Mouse (Mus musculus) intestine, embryonic 16.5 days (tissue): ENCODE data around the gene Plac1. TPM values are rescaled to one million over a fixed set of nuclear protein-coding genes. Genes with fewer than 3 reads are reported as not detected.
A peak's percentile ranks its signal among the peaks of the same experiment; 100 is the strongest.

Source experiments
- ATAC-seq: fragments of 200-750 bp; cut with Nextera tagmentation; 2 replicates; pipeline ENCODE4 v1.8.0; 2017; ENCODE audit warnings: moderate TSS enrichment, moderate library complexity
- H3K27ac ChIP-seq: fragments of 300-500 bp; sonication (generic); 2 replicates; pipeline ENCODE4 v1.5.1; 2014; ENCODE audit warnings: mild to moderate bottlenecking, low read length
- H3K27me3 ChIP-seq: fragments of 300-500 bp; sonication (generic); replicated peaks from 2 replicates; pipeline ENCODE4 v1.6.1; 2014; ENCODE audit warnings: low read length, control low read depth, mixed read lengths; ENCODE audit not compliant: control insufficient read depth, insufficient read depth
- H3K36me3 ChIP-seq: fragments of 300-500 bp; sonication (generic); 2 replicates; pipeline ENCODE4 v1.6.1; 2014; ENCODE audit warnings: low read length, control low read depth; ENCODE audit not compliant: control insufficient read depth, insufficient read depth
- H3K4me1 ChIP-seq: fragments of 300-500 bp; sonication (generic); 2 replicates; pipeline ENCODE4 v1.6.1; 2014; ENCODE audit warnings: low read length, control low read depth, mixed read lengths; ENCODE audit not compliant: control insufficient read depth, insufficient read depth
- H3K4me2 ChIP-seq: fragments of 300-500 bp; sonication (generic); 2 replicates; pipeline ENCODE4 v1.6.1; 2014; ENCODE audit warnings: low read depth, low read length, control low read depth
- H3K4me3 ChIP-seq: fragments of 300-500 bp; sonication (generic); 2 replicates; pipeline ENCODE4 v1.5.1; 2014; ENCODE audit warnings: mild to moderate bottlenecking, low read length
- H3K9ac ChIP-seq: fragments of 300-500 bp; sonication (generic); 2 replicates; pipeline ENCODE4 v1.6.1; 2014; ENCODE audit warnings: low read depth, low read length
- H3K9me3 ChIP-seq: fragments of 300-500 bp; sonication (generic); 2 replicates; pipeline ENCODE4 v1.6.1; 2016; ENCODE audit warnings: low read length, control low read depth; ENCODE audit not compliant: control insufficient read depth
- WGBS: fragments of 180-500 bp; shearing (Covaris S2); extraction: QIAGEN DNeasy Blood & Tissue Kit; methylation state at CpG from one replicate; pipeline ENCODE4 v1.1.7; 2014; 5-methylcytosine and 5-hydroxymethylcytosine counted together
- polyA plus RNA-seq: library from polyadenylated mRNA; unstranded; fragments of >200 nt; fragmentation: Nextera tagmentation; extraction: Ambion mirVana; gene quantifications from 2 replicates; pipeline ENCODE4 v1.2.1, GENCODE M21; 2015

Gene Plac1
- polyA plus RNA-seq, 1 experiment from 2014 or later, result 3.9 TPM

- Histone ChIP-seq H3K27ac (no peak overlapping the region), H3K9ac (no peak overlapping the region), H3K27me3 (no peaks in the 10 kb centered on the region; the same call in 1 of the 2 replicates), H3K36me3 (no peaks in the 10 kb centered on the region), H3K9me3 (no peaks in the 10 kb centered on the region), H3K4me1 (no peaks in the 10 kb centered on the region), H3K4me3 (no peak overlapping the region), H3K4me2 (no peak overlapping the region)
- ATAC-seq, result no peak
- WGBS, result 83% methylated on average over 2 of the region's 2 CpGs
Observed at GRCm38 (mm10) chrX:53137066-53137465, 102.8 kb downstream of the Plac1 start.

- H3K4me3 ChIP-seq, result no peak overlapping the region
- H3K4me2 ChIP-seq, result no peak overlapping the region
- no peaks in the 10 kb centered on the region for H3K9me3 ChIP-seq
- no peak for ATAC-seq
- 51% methylated on average over 2 of the region's 2 CpGs for WGBS
- H3K27ac ChIP-seq, result no peak overlapping the region
- H3K4me1 ChIP-seq, result no peaks in the 10 kb centered on the region
- no peak overlapping the region for H3K9ac ChIP-seq
- H3K27me3 ChIP-seq, result no peaks in the 10 kb centered on the region
- H3K36me3 ChIP-seq, result no peaks in the 10 kb centered on the region
Observed at GRCm38 (mm10) chrX:53129501-53129900, 110.4 kb downstream of the Plac1 start.

GRCm38 (mm10) chrX:53126492-53127033 is 113.3 kb downstream of the Plac1 start:
- Histone ChIP-seq H3K4me2 (no peak overlapping the region), H3K4me1 (no peaks in the 10 kb centered on the region), H3K4me3 (no peak overlapping the region), H3K27me3 (0 out of 2 replicates have a peak, but pooled peaks cover 2% of the 10 kb centered on the region), H3K27ac (no peak overlapping the region), H3K9ac (no peak overlapping the region), H3K36me3 (no peaks in the 10 kb centered on the region), H3K9me3 (no peaks in the 10 kb centered on the region)
- WGBS, result 69% methylated on average over 6 of the region's 6 CpGs
- no peak for ATAC-seq

GRCm38 (mm10) chrX:53125838-53126467 is 114.0 kb downstream of the Plac1 start:
- H3K4me3 ChIP-seq, result no peak overlapping the region
- H3K9ac ChIP-seq, result no peak overlapping the region
- ATAC-seq, result peak; percentile 53; the same call in 1 of the 2 replicates
- no peak overlapping the region for H3K4me2 ChIP-seq
- no peaks in the 10 kb centered on the region for H3K4me1 ChIP-seq
- 0 out of 2 replicates have a peak, but pooled peaks cover 2% of the 10 kb centered on the region for H3K27me3 ChIP-seq
- WGBS, result 44% methylated on average over 3 of the region's 3 CpGs
- no peaks in the 10 kb centered on the region for H3K36me3 ChIP-seq
- H3K9me3 ChIP-seq, result no peaks in the 10 kb centered on the region
- no peak overlapping the region for H3K27ac ChIP-seq

GRCm38 (mm10) chrX:53123562-53123961 is 116.3 kb downstream of the Plac1 start:
- Histone ChIP-seq H3K4me3 (no peak overlapping the region), H3K4me1 (no peaks in the 10 kb centered on the region), H3K4me2 (no peak overlapping the region), H3K36me3 (no peaks in the 10 kb centered on the region), H3K9ac (no peak overlapping the region), H3K27ac (no peak overlapping the region), H3K27me3 (0 out of 2 replicates have a peak, but pooled peaks cover 2% of the 10 kb centered on the region), H3K9me3 (no peaks in the 10 kb centered on the region)
- ATAC-seq, result no peak
- WGBS, result 41% methylated on average over 1 of the region's 1 CpGs

- Histone ChIP-seq H3K27ac (no peak overlapping the region), H3K9me3 (no peaks in the 10 kb centered on the region), H3K36me3 (no peaks in the 10 kb centered on the region), H3K27me3 (peaks cover 2% of the 10 kb centered on the region; the same call in 1 of the 2 replicates), H3K4me1 (no peaks in the 10 kb centered on the region), H3K4me2 (no peak overlapping the region), H3K4me3 (no peak overlapping the region), H3K9ac (no peak overlapping the region)
- WGBS, result 62% methylated on average over 6 of the region's 6 CpGs
- ATAC-seq, result no peak
Observed at GRCm38 (mm10) chrX:53118631-53119030, 121.3 kb downstream of the Plac1 start.

- Histone ChIP-seq H3K4me1 (no peaks in the 10 kb centered on the region), H3K27ac (no peak overlapping the region), H3K4me3 (no peak overlapping the region), H3K9ac (no peak overlapping the region), H3K27me3 (peaks cover 2% of the 10 kb centered on the region; the same call in 1 of the 2 replicates), H3K4me2 (no peak overlapping the region), H3K9me3 (no peaks in the 10 kb centered on the region), H3K36me3 (no peaks in the 10 kb centered on the region)
- no peak for ATAC-seq
Observed at GRCm38 (mm10) chrX:53118019-53118418, 121.9 kb downstream of the Plac1 start.

GRCm38 (mm10) chrX:53114994-53115393 is 124.9 kb downstream of the Plac1 start:
- ATAC-seq, result no peak
- WGBS, result 54% methylated on average over 7 of the region's 7 CpGs
- Histone ChIP-seq H3K4me1 (no peaks in the 10 kb centered on the region), H3K4me2 (no peak overlapping the region), H3K9me3 (no peaks in the 10 kb centered on the region), H3K27me3 (no peaks in the 10 kb centered on the region; the same call in 1 of the 2 replicates), H3K9ac (no peak overlapping the region), H3K36me3 (no peaks in the 10 kb centered on the region), H3K27ac (no peak overlapping the region), H3K4me3 (no peak overlapping the region)

GRCm38 (mm10) chrX:53110142-53110541 is 129.8 kb downstream of the Plac1 start:
- 92% methylated on average over 4 of the region's 4 CpGs for WGBS
- H3K9ac ChIP-seq, result no peak overlapping the region
- no peaks in the 10 kb centered on the region for H3K36me3 ChIP-seq
- H3K27ac ChIP-seq, result no peak overlapping the region
- no peaks in the 10 kb centered on the region; the same call in 1 of the 2 replicates for H3K27me3 ChIP-seq
- no peaks in the 10 kb centered on the region for H3K9me3 ChIP-seq
- no peak overlapping the region for H3K4me3 ChIP-seq
- ATAC-seq, result no peak
- H3K4me1 ChIP-seq, result no peaks in the 10 kb centered on the region
- no peak overlapping the region for H3K4me2 ChIP-seq
